Mouse (Mus musculus): Measurements from ENCODE around the gene Tepsin.

Gene Tepsin

GRCm38 (mm10) chr11:120098588-120099511, at the start of gene Tepsin, which contains the start of gene Ndufaf8:
Gene Tepsin (minus strand): TSS chr11:120098731.
Gene Ndufaf8 (plus strand): TSS chr11:120098928.
- DNase-seq (ENCODE audit: low read depth, low spot score): peak; percentile 99

GRCm38 (mm10) chr11:120143708-120144497, 45.4 kb upstream of the Tepsin start:
- DNase-seq (ENCODE audit: low read depth, low spot score): no peak

GRCm38 (mm10) chr11:120142601-120143051, 44.1 kb upstream of the Tepsin start:
- DNase-seq (ENCODE audit: low read depth, low spot score): peak; percentile 13

GRCm38 (mm10) chr11:120140255-120140654, 41.7 kb upstream of the Tepsin start:
- no peak for DNase-seq (ENCODE audit: low read depth, low spot score)

GRCm38 (mm10) chr11:120139309-120139731, 40.8 kb upstream of the Tepsin start:
- DNase-seq (ENCODE audit: low read depth, low spot score): no peak

GRCm38 (mm10) chr11:120137625-120138004, 39.1 kb upstream of the Tepsin start:
- DNase-seq (ENCODE audit: low read depth, low spot score): no peak

GRCm38 (mm10) chr11:120136796-120137624, 38.5 kb upstream of the Tepsin start:
- DNase-seq (ENCODE audit: low read depth, low spot score): no peak

GRCm38 (mm10) chr11:120136195-120136594, 37.7 kb upstream of the Tepsin start:
- no peak for DNase-seq (ENCODE audit: low read depth, low spot score)

GRCm38 (mm10) chr11:120134847-120135530, 36.5 kb upstream of the Tepsin start:
- DNase-seq (ENCODE audit: low read depth, low spot score): no peak

- no peak for DNase-seq (ENCODE audit: low read depth, low spot score)
Observed at GRCm38 (mm10) chr11:120134148-120134547, 35.6 kb upstream of the Tepsin start.

- no peak for DNase-seq (ENCODE audit: low read depth, low spot score)
Observed at GRCm38 (mm10) chr11:120129281-120129680, 30.8 kb upstream of the Tepsin start.

- no peak for DNase-seq (ENCODE audit: low read depth, low spot score)
Observed at GRCm38 (mm10) chr11:120126845-120127244, 28.3 kb upstream of the Tepsin start.

- no peak for DNase-seq (ENCODE audit: low read depth, low spot score)
Observed at GRCm38 (mm10) chr11:120122126-120122525, 23.6 kb upstream of the Tepsin start.

GRCm38 (mm10) chr11:120120642-120121420, 22.3 kb upstream of the Tepsin start:
- peak; percentile 65 for DNase-seq (ENCODE audit: low read depth, low spot score)

- DNase-seq (ENCODE audit: low read depth, low spot score): no peak
Observed at GRCm38 (mm10) chr11:120119936-120120541, 21.5 kb upstream of the Tepsin start.

- no peak for DNase-seq (ENCODE audit: low read depth, low spot score)
Observed at GRCm38 (mm10) chr11:120119108-120119507, 20.6 kb upstream of the Tepsin start.

- DNase-seq (ENCODE audit: low read depth, low spot score): no peak
Observed at GRCm38 (mm10) chr11:120117626-120118025, 19.1 kb upstream of the Tepsin start.

GRCm38 (mm10) chr11:120114488-120115215, 16.1 kb upstream of the Tepsin start:
- DNase-seq (ENCODE audit: low read depth, low spot score): peak; percentile 39

- DNase-seq (ENCODE audit: low read depth, low spot score): no peak
Observed at GRCm38 (mm10) chr11:120112136-120112535, 13.6 kb upstream of the Tepsin start.
